Mouse (Mus musculus) thymus, adult 2 months (tissue): ENCODE measurements at regions not wholly inside any gene's neighbourhood (a gene's known extent, or its start where the extent isn't known, plus 50 kb on each side); places are given as distances from the start of the nearest gene placed in this dataset.

Experiments used
- DNase-seq: peaks from one replicate; pipeline ENCODE4 v3.0.0; 2021
- H3K27ac ChIP-seq: fragments of 200-500 bp; 2 replicates; pipeline ENCODE4 v1.5.1; 2012; ENCODE audit warnings: low read length, control low read depth; ENCODE audit not compliant: control insufficient read depth, insufficient read depth
- H3K27me3 ChIP-seq: fragments of 200-500 bp; 2 replicates; pipeline ENCODE4 v1.6.1; 2012; ENCODE audit warnings: mild to moderate bottlenecking, low read length, moderate library complexity, mixed read lengths; ENCODE audit not compliant: control insufficient read depth, insufficient read depth
- H3K36me3 ChIP-seq: fragments of 200-500 bp; 2 replicates; pipeline ENCODE4 v1.6.1; 2012; ENCODE audit warnings: mild to moderate bottlenecking, low read length, moderate library complexity; ENCODE audit not compliant: control insufficient read depth, insufficient read depth
- H3K4me1 ChIP-seq: fragments of 200-500 bp; replicated peaks from 2 replicates; pipeline ENCODE4 v1.6.1; 2012; ENCODE audit warnings: low read length; ENCODE audit not compliant: control insufficient read depth, insufficient read depth
- H3K4me3 ChIP-seq: fragments of 200-500 bp; 2 replicates; pipeline ENCODE4 v1.5.1; 2012; ENCODE audit warnings: mild to moderate bottlenecking, low read length, control low read depth, moderate library complexity; ENCODE audit not compliant: control insufficient read depth, insufficient read depth
- CTCF ChIP-seq: fragments of 200-500 bp; IDR thresholded peaks from 2 replicates; pipeline ENCODE4 v1.5.1; 2012; ENCODE audit warnings: mild to moderate bottlenecking, control low read depth, low read length, moderate library complexity, borderline replicate concordance; ENCODE audit not compliant: control insufficient read depth, poor library complexity, insufficient read depth; ENCODE audit errors: extremely low read depth
- POLR2A ChIP-seq: fragments of 200-500 bp; IDR thresholded peaks from 2 replicates; pipeline ENCODE4 v1.6.1; 2012; ENCODE audit warnings: mild to moderate bottlenecking, low read length, control low read depth, moderate library complexity; ENCODE audit not compliant: control insufficient read depth, poor library complexity, insufficient read depth; ENCODE audit errors: extremely low read depth
- WGBS: fragments of 180-500 bp; shearing (Covaris S2); methylation state at CpG from one replicate; pipeline ENCODE4 v1.1.7; 2018; 5-methylcytosine and 5-hydroxymethylcytosine counted together

GRCm38 (mm10) chr6:13982606-13983389 lies 111.5 kb upstream of the 2610001J05Rik start:
- Histone ChIP-seq H3K4me1 (no peaks in the 10 kb centered on the region), H3K4me3 (no peak overlapping the region), H3K27ac (no peak overlapping the region), H3K36me3 (no peaks in the 10 kb centered on the region), H3K27me3 (no peaks in the 10 kb centered on the region)
- WGBS, result 93% methylated on average over 10 of the region's 10 CpGs
- DNase-seq, result no peak
- TF ChIP-seq CTCF, result no peak
- TF ChIP-seq POLR2A, result no peak

- no peak for TF ChIP-seq POLR2A
- no peak for TF ChIP-seq CTCF
- 87% methylated on average over 14 of the region's 14 CpGs for WGBS
Observed at GRCm38 (mm10) chr6:13974710-13975506, 103.6 kb upstream of the 2610001J05Rik start.

GRCm38 (mm10) chr6:13964471-13964870 lies 93.2 kb upstream of the 2610001J05Rik start:
- no peaks in the 10 kb centered on the region for H3K36me3 ChIP-seq
- no peak overlapping the region for H3K4me3 ChIP-seq
- no peaks in the 10 kb centered on the region for H3K4me1 ChIP-seq
- WGBS, result 84% methylated on average over 2 of the region's 2 CpGs
- no peaks in the 10 kb centered on the region for H3K27me3 ChIP-seq
- no peak overlapping the region for H3K27ac ChIP-seq
- DNase-seq, result no peak
- TF ChIP-seq CTCF (no peak), POLR2A (no peak)

More at GRCm38 (mm10) chr6:13974710-13975506, 103.6 kb upstream of the 2610001J05Rik start:
- H3K36me3 ChIP-seq, result no peaks in the 10 kb centered on the region
- no peaks in the 10 kb centered on the region for H3K27me3 ChIP-seq
- DNase-seq, result no peak
- no peak overlapping the region for H3K4me3 ChIP-seq
- no peaks in the 10 kb centered on the region for H3K4me1 ChIP-seq
- no peak overlapping the region for H3K27ac ChIP-seq

- Histone ChIP-seq H3K36me3 (no peaks in the 10 kb centered on the region), H3K27me3 (no peaks in the 10 kb centered on the region), H3K4me1 (no peaks in the 10 kb centered on the region), H3K4me3 (no peak overlapping the region), H3K27ac (no peak overlapping the region)
- TF ChIP-seq POLR2A, result no peak
- no peak for TF ChIP-seq CTCF
- WGBS, result 93% methylated on average over 2 of the region's 2 CpGs
- DNase-seq, result no peak
Observed at GRCm38 (mm10) chr6:13964013-13964412, 92.7 kb upstream of the 2610001J05Rik start.

GRCm38 (mm10) chr6:13949640-13950039 lies 78.3 kb upstream of the 2610001J05Rik start:
- Histone ChIP-seq H3K27ac (no peak overlapping the region), H3K4me3 (no peak overlapping the region), H3K36me3 (no peaks in the 10 kb centered on the region), H3K4me1 (no peaks in the 10 kb centered on the region), H3K27me3 (no peaks in the 10 kb centered on the region)
- no peak for TF ChIP-seq CTCF
- no peak for TF ChIP-seq POLR2A
- 92% methylated on average over 4 of the region's 4 CpGs for WGBS
- DNase-seq, result no peak

- DNase-seq, result no peak
- no peaks in the 10 kb centered on the region for H3K27me3 ChIP-seq
- no peak for TF ChIP-seq POLR2A
- TF ChIP-seq CTCF, result no peak
- H3K4me1 ChIP-seq, result no peaks in the 10 kb centered on the region
- H3K4me3 ChIP-seq, result no peak overlapping the region
- no peaks in the 10 kb centered on the region for H3K36me3 ChIP-seq
- no peak overlapping the region for H3K27ac ChIP-seq
- WGBS, result 92% methylated on average over 9 of the region's 9 CpGs
Observed at GRCm38 (mm10) chr6:13920809-13921760, 49.8 kb upstream of the 2610001J05Rik start.
